Mouse (Mus musculus): ENCODE data around the gene H2afb3. TPM values are rescaled to one million over a fixed set of nuclear protein-coding genes. Genes with fewer than 3 reads are reported as not detected.
A peak's percentile ranks its signal among the peaks of the same experiment; 100 is the strongest.

Gene H2afb3
- polyA plus RNA-seq, 1 experiment, result not detected

- Histone ChIP-seq H3K4me1 (ENCODE audit: control insufficient read depth, insufficient read depth, low read length) (no peaks in the 10 kb centered on the region), H3K27ac (ENCODE audit: insufficient read depth, low read depth, low read length) (no peak overlapping the region), H3K27me3 (replicated peaks; ENCODE audit: control insufficient read depth, insufficient read depth, low read length) (no peaks in the 10 kb centered on the region), H3K36me3 (ENCODE audit: control insufficient read depth, insufficient read depth, low read length) (no peaks in the 10 kb centered on the region), H3K4me3 (ENCODE audit: insufficient read depth, low read depth, low read length) (no peak overlapping the region)
- TF ChIP-seq POLR2A (IDR thresholded peaks at IDR 0.05; ENCODE audit: low read depth, low read length) (no peak), CTCF (conservative IDR thresholded peaks at IDR 0.05; ENCODE audit: insufficient read depth, insufficient read length, low read depth, low read length) (no peak)
- peak; percentile 4 for DNase-seq
- WGBS, result 14% methylated on average over 1 of the region's 1 CpGs
These were observed 25.4 kb downstream of the H2afb3 start for GRCm38 (mm10) chrX:120287502-120287901.

- no peak for DNase-seq
- TF ChIP-seq CTCF (conservative IDR thresholded peaks at IDR 0.05; ENCODE audit: insufficient read depth, insufficient read length, low read depth, low read length) (no peak), POLR2A (IDR thresholded peaks at IDR 0.05; ENCODE audit: low read depth, low read length) (no peak)
- H3K4me3 ChIP-seq (ENCODE audit: insufficient read depth, low read depth, low read length), result no peak overlapping the region
- no peaks in the 10 kb centered on the region for H3K4me1 ChIP-seq (ENCODE audit: control insufficient read depth, insufficient read depth, low read length)
- no peaks in the 10 kb centered on the region for H3K36me3 ChIP-seq (ENCODE audit: control insufficient read depth, insufficient read depth, low read length)
- no peaks in the 10 kb centered on the region for H3K27me3 ChIP-seq (replicated peaks; ENCODE audit: control insufficient read depth, insufficient read depth, low read length)
- no peak overlapping the region for H3K27ac ChIP-seq (ENCODE audit: insufficient read depth, low read depth, low read length)
These were observed 27.4 kb downstream of the H2afb3 start for GRCm38 (mm10) chrX:120285522-120285921.

Other genes with a start within 250 kb of the H2afb3 start
- gene Pcdh11x, start 22.8 kb downstream of the H2afb3 start, polyA plus RNA-seq (2012; rRNA removed), result 0.02 TPM in 1 of 2 replicates, not detected in the other